Mouse (Mus musculus): ENCODE measurements around the gene Chst15. TPM values are rescaled to one million over a fixed set of nuclear protein-coding genes. Genes with fewer than 3 reads are reported as not detected.
A peak's percentile ranks its signal among the peaks of the same experiment; 100 is the strongest.

Chst15 gene
- 2.4 and 3.3 TPM in 2 replicates for polyA plus RNA-seq (2014; fragmentation: Nextera tagmentation; extraction: Ambion mirVana)

GRCm38 (mm10) chr7:132317036-132317541 is at the start of gene Chst15:
Gene Chst15, minus strand, starts transcription at chr7:132317228.
- WGBS (ENCODE audit: insufficient replicate concordance), result under 1% methylated on average over 34 of the region's 34 CpGs
- H3K9ac ChIP-seq (ENCODE audit: low read depth, low read length), result peak within 1 kb of the TSS; percentile 77
- ATAC-seq (replicated peaks; ENCODE audit: insufficient number of reproducible peaks, low FRiP score, low TSS enrichment), result no peak; the same call in 1 of the 2 replicates
- H3K27ac ChIP-seq (ENCODE audit: low read depth, low read length), result peak within 1 kb of the TSS; percentile 22
- peak within 1 kb of the TSS; percentile 80 for H3K4me3 ChIP-seq (ENCODE audit: low read depth, low read length)
- no peaks in the 10 kb centered on the region for H3K9me3 ChIP-seq (replicated peaks; ENCODE audit: control insufficient read depth, low read length)
- peaks cover 11% of the 10 kb centered on the region for H3K27me3 ChIP-seq (ENCODE audit: control insufficient read depth, insufficient read depth, low read length)
- H3K4me2 ChIP-seq, result peak within 1 kb of the TSS; percentile 100
- peaks cover 6% of the 10 kb centered on the region for H3K4me1 ChIP-seq (ENCODE audit: control insufficient read depth, insufficient read depth, low read length)
- no peaks in the 10 kb centered on the region for H3K36me3 ChIP-seq (ENCODE audit: control insufficient read depth, insufficient read depth, low read length)

GRCm38 (mm10) chr7:132365703-132366384 is 48.8 kb upstream of the Chst15 start:
- WGBS (ENCODE audit: insufficient replicate concordance), result 44% methylated on average over 5 of the region's 5 CpGs
- ATAC-seq (replicated peaks; ENCODE audit: insufficient number of reproducible peaks, low FRiP score, low TSS enrichment), result no peak
- no peaks in the 10 kb centered on the region for H3K27me3 ChIP-seq (ENCODE audit: control insufficient read depth, insufficient read depth, low read length)

GRCm38 (mm10) chr7:132365111-132365510 is 48.1 kb upstream of the Chst15 start:
- ATAC-seq (replicated peaks; ENCODE audit: insufficient number of reproducible peaks, low FRiP score, low TSS enrichment), result no peak

More at GRCm38 (mm10) chr7:132365703-132366384, 48.8 kb upstream of the Chst15 start:
- H3K9me3 ChIP-seq (replicated peaks; ENCODE audit: control insufficient read depth, low read length), result no peaks in the 10 kb centered on the region
- no peak overlapping the region for H3K4me3 ChIP-seq (ENCODE audit: low read depth, low read length)
- no peak overlapping the region for H3K27ac ChIP-seq (ENCODE audit: low read depth, low read length)
- no peaks in the 10 kb centered on the region; the same call in 1 of the 2 replicates for H3K4me1 ChIP-seq (ENCODE audit: control insufficient read depth, insufficient read depth, low read length)
- H3K4me2 ChIP-seq, result no peak overlapping the region
- no peak overlapping the region for H3K9ac ChIP-seq (ENCODE audit: low read depth, low read length)
- H3K36me3 ChIP-seq (ENCODE audit: control insufficient read depth, insufficient read depth, low read length), result no peaks in the 10 kb centered on the region

GRCm38 (mm10) chr7:132364506-132364905 is 47.5 kb upstream of the Chst15 start:
- Histone ChIP-seq H3K36me3 (ENCODE audit: control insufficient read depth, insufficient read depth, low read length) (no peaks in the 10 kb centered on the region), H3K4me3 (ENCODE audit: low read depth, low read length) (no peak overlapping the region), H3K27ac (ENCODE audit: low read depth, low read length) (no peak overlapping the region), H3K9ac (ENCODE audit: low read depth, low read length) (no peak overlapping the region), H3K4me2 (no peak overlapping the region), H3K4me1 (ENCODE audit: control insufficient read depth, insufficient read depth, low read length) (no peaks in the 10 kb centered on the region; the same call in 1 of the 2 replicates), H3K9me3 (replicated peaks; ENCODE audit: control insufficient read depth, low read length) (no peaks in the 10 kb centered on the region), H3K27me3 (ENCODE audit: control insufficient read depth, insufficient read depth, low read length) (no peaks in the 10 kb centered on the region)
- 36% methylated on average over 5 of the region's 5 CpGs for WGBS (ENCODE audit: insufficient replicate concordance)
- ATAC-seq (replicated peaks; ENCODE audit: insufficient number of reproducible peaks, low FRiP score, low TSS enrichment), result no peak

More at GRCm38 (mm10) chr7:132365111-132365510, 48.1 kb upstream of the Chst15 start:
- Histone ChIP-seq H3K4me1 (ENCODE audit: control insufficient read depth, insufficient read depth, low read length) (no peaks in the 10 kb centered on the region; the same call in 1 of the 2 replicates), H3K4me3 (ENCODE audit: low read depth, low read length) (no peak overlapping the region), H3K36me3 (ENCODE audit: control insufficient read depth, insufficient read depth, low read length) (no peaks in the 10 kb centered on the region), H3K27ac (ENCODE audit: low read depth, low read length) (no peak overlapping the region), H3K9ac (ENCODE audit: low read depth, low read length) (no peak overlapping the region), H3K27me3 (ENCODE audit: control insufficient read depth, insufficient read depth, low read length) (no peaks in the 10 kb centered on the region), H3K9me3 (replicated peaks; ENCODE audit: control insufficient read depth, low read length) (no peaks in the 10 kb centered on the region), H3K4me2 (no peak overlapping the region)
- 68% methylated on average over 5 of the region's 5 CpGs for WGBS (ENCODE audit: insufficient replicate concordance)

- H3K27ac ChIP-seq (ENCODE audit: low read depth, low read length), result no peak overlapping the region
- ATAC-seq (replicated peaks; ENCODE audit: insufficient number of reproducible peaks, low FRiP score, low TSS enrichment), result no peak
- no peaks in the 10 kb centered on the region; the same call in none of the 2 replicates for H3K27me3 ChIP-seq (ENCODE audit: control insufficient read depth, insufficient read depth, low read length)
- no peak overlapping the region for H3K4me2 ChIP-seq
- no peak overlapping the region for H3K4me3 ChIP-seq (ENCODE audit: low read depth, low read length)
- 68% methylated on average over 4 of the region's 4 CpGs for WGBS (ENCODE audit: insufficient replicate concordance)
- no peaks in the 10 kb centered on the region for H3K4me1 ChIP-seq (ENCODE audit: control insufficient read depth, insufficient read depth, low read length)
- no peaks in the 10 kb centered on the region for H3K9me3 ChIP-seq (replicated peaks; ENCODE audit: control insufficient read depth, low read length)
- H3K36me3 ChIP-seq (ENCODE audit: control insufficient read depth, insufficient read depth, low read length), result no peaks in the 10 kb centered on the region
- H3K9ac ChIP-seq (ENCODE audit: low read depth, low read length), result no peak overlapping the region
Observed at GRCm38 (mm10) chr7:132360336-132360735, 43.3 kb upstream of the Chst15 start.

GRCm38 (mm10) chr7:132358709-132359108 is 41.7 kb upstream of the Chst15 start:
- Histone ChIP-seq H3K4me2 (no peak overlapping the region), H3K36me3 (ENCODE audit: control insufficient read depth, insufficient read depth, low read length) (no peaks in the 10 kb centered on the region), H3K4me1 (ENCODE audit: control insufficient read depth, insufficient read depth, low read length) (no peaks in the 10 kb centered on the region), H3K9ac (ENCODE audit: low read depth, low read length) (no peak overlapping the region), H3K27me3 (ENCODE audit: control insufficient read depth, insufficient read depth, low read length) (no peaks in the 10 kb centered on the region; the same call in none of the 2 replicates), H3K4me3 (ENCODE audit: low read depth, low read length) (no peak overlapping the region), H3K27ac (ENCODE audit: low read depth, low read length) (no peak overlapping the region), H3K9me3 (replicated peaks; ENCODE audit: control insufficient read depth, low read length) (no peaks in the 10 kb centered on the region)
- 46% methylated on average over 4 of the region's 4 CpGs for WGBS (ENCODE audit: insufficient replicate concordance)
- ATAC-seq (replicated peaks; ENCODE audit: insufficient number of reproducible peaks, low FRiP score, low TSS enrichment), result no peak

GRCm38 (mm10) chr7:132358250-132358649 is 41.2 kb upstream of the Chst15 start:
- H3K4me3 ChIP-seq (ENCODE audit: low read depth, low read length), result no peak overlapping the region
- H3K27ac ChIP-seq (ENCODE audit: low read depth, low read length), result no peak overlapping the region
- no peaks in the 10 kb centered on the region for H3K9me3 ChIP-seq (replicated peaks; ENCODE audit: control insufficient read depth, low read length)
- H3K4me2 ChIP-seq, result no peak overlapping the region
- 40% methylated on average over 3 of the region's 3 CpGs for WGBS (ENCODE audit: insufficient replicate concordance)
- H3K9ac ChIP-seq (ENCODE audit: low read depth, low read length), result no peak overlapping the region
- H3K27me3 ChIP-seq (ENCODE audit: control insufficient read depth, insufficient read depth, low read length), result no peaks in the 10 kb centered on the region; the same call in none of the 2 replicates
- H3K4me1 ChIP-seq (ENCODE audit: control insufficient read depth, insufficient read depth, low read length), result no peaks in the 10 kb centered on the region
- no peak for ATAC-seq (replicated peaks; ENCODE audit: insufficient number of reproducible peaks, low FRiP score, low TSS enrichment)
- H3K36me3 ChIP-seq (ENCODE audit: control insufficient read depth, insufficient read depth, low read length), result no peaks in the 10 kb centered on the region

GRCm38 (mm10) chr7:132357841-132358237 is 40.8 kb upstream of the Chst15 start:
- no peaks in the 10 kb centered on the region for H3K36me3 ChIP-seq (ENCODE audit: control insufficient read depth, insufficient read depth, low read length)
- 79% methylated on average over 3 of the region's 3 CpGs for WGBS (ENCODE audit: insufficient replicate concordance)
- no peak for ATAC-seq (replicated peaks; ENCODE audit: insufficient number of reproducible peaks, low FRiP score, low TSS enrichment)

More at GRCm38 (mm10) chr7:132357841-132358237, 40.8 kb upstream of the Chst15 start:
- Histone ChIP-seq H3K4me1 (ENCODE audit: control insufficient read depth, insufficient read depth, low read length) (no peaks in the 10 kb centered on the region), H3K27ac (ENCODE audit: low read depth, low read length) (no peak overlapping the region), H3K4me3 (ENCODE audit: low read depth, low read length) (no peak overlapping the region), H3K27me3 (ENCODE audit: control insufficient read depth, insufficient read depth, low read length) (no peaks in the 10 kb centered on the region; the same call in none of the 2 replicates), H3K4me2 (no peak overlapping the region), H3K9me3 (replicated peaks; ENCODE audit: control insufficient read depth, low read length) (no peaks in the 10 kb centered on the region), H3K9ac (ENCODE audit: low read depth, low read length) (no peak overlapping the region)
